Mouse (Mus musculus): ENCODE results near the gene Ehhadh. TPM values are rescaled to one million over a fixed set of nuclear protein-coding genes. Genes with fewer than 3 reads are reported as not detected.

Ehhadh gene
- 9.6 TPM for polyA plus RNA-seq (2017; shearing (Covaris generic))

DNA sequence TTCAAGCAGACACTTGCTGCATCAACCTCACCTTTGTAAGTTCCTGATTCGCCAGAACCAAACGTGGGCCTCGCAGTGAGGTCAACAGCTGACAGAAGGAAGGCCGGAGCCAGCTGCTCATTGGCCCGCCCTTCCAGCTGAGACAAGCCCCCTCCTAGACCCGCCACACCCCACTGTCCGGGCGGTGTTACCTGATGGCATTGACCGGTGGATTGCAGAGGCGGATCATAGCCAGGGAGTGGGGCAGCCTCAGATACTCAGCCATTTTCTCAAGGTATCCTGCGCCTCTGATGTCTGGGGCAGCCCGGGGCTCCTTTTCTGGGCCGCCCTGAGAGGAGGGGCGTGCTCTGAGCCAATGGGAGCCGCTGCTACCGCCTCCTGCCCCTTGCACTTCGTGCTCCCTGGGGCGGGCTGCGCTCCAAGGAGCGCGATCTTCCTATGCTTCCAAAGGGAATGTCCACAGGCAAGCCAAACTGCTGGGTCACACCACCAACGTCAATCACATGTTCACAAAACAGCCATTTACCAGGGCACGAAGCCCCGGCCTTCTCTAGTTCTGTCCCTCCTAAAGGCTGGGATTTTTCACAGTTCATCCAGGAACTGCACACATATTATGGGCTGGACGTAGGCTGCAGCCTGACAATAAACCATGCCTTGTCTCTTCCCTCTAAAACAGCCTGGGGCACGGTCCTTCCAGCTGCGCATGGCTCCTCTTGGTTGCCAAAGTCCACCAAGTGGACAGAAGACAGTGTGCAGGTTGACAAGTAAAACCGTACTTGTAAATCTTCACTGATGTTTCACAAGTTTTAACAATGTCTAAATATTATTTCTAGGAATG, at the start of gene Ehhadh:
Gene Ehhadh (minus strand): TSS at position 292 of the 838 bp plus-strand sequence.

DNA sequence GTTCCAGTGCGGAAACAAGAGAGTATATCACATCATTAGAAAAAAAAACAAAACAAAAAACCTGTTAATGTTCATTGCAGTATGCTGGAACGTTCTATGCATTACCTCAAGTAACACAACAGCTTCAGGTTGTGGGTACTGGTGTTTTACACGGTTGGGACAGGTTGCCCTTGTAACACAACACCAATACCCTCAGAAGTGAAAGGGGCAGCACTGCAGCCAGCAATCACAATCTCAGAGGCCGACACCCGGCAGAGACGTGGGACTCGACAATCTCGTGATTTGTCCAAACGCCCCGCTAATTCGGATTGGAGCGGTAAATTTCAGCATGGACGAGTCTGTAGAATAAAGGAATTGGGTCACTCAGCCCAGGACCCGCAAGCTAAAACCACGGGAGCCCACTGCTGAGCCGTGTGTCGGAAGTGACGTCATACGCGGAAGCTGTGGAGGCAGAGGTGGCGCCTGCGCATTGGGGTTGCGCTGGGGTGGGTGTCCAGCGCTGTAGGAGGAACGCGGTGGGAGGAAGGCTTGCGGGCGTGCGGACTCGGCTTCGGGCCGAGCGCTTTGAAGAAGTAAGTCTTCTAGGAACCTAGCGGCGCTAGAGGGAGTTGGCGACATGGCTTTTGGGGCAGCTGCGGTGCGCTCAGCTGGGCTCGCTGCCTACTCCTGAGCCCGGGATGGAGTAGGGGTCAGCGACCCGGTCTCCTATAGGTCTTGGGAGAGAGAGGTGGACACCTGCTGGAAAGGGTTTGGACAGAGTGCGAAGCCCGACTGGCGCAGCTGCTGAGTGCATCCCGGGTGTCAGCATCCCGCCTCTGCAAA, 6.5 kb upstream of the Ehhadh start, which contains the start of gene Map3k13:
Gene Map3k13 (plus strand): TSS at position 472 of the 822 bp plus-strand sequence.

Other genes with a start within 250 kb of the Ehhadh start
- gene 2510009E07Rik, start 93.1 kb downstream of the Ehhadh start, polyA plus RNA-seq (2017; shearing (Covaris generic)) = 3.4 TPM
- gene Map3k13, start 6.5 kb upstream of the Ehhadh start, polyA plus RNA-seq (2017; shearing (Covaris generic)) = 0.46 TPM
- 14.3 TPM for gene Tmem41a, start 159.7 kb upstream of the Ehhadh start, polyA plus RNA-seq (2017; shearing (Covaris generic))
- gene Liph, start 207.9 kb upstream of the Ehhadh start, polyA plus RNA-seq (2017; shearing (Covaris generic)) = 0.74 TPM
- gene Senp2, start 221.7 kb upstream of the Ehhadh start, polyA plus RNA-seq (2017; shearing (Covaris generic)) = 13.3 TPM

Data from inflammation-experienced regulatory T-cells, adult 16 weeks (primary cell).